Mouse (Mus musculus) brain, embryonic 14.5 days (tissue): ENCODE measurements at regions not wholly inside any gene's neighbourhood (a gene's known extent, or its start where the extent isn't known, plus 50 kb on each side); places are given as distances from the start of the nearest gene placed in this dataset.

Experiments
- CTCF ChIP-seq: fragments of 200-500 bp; IDR thresholded peaks from 2 replicates; pipeline ENCODE4 v1.5.1; 2012; ENCODE audit warnings: inconsistent platforms, mild to moderate bottlenecking, moderate library complexity, borderline replicate concordance; ENCODE audit not compliant: insufficient read depth, insufficient read length; ENCODE audit errors: extremely low read depth
- POLR2A ChIP-seq: fragments of 200-500 bp; IDR thresholded peaks from 2 replicates; pipeline ENCODE4 v1.6.1; 2012; ENCODE audit warnings: mild to moderate bottlenecking, inconsistent platforms, borderline replicate concordance; ENCODE audit not compliant: poor library complexity, insufficient read depth, insufficient read length, severe bottlenecking; ENCODE audit errors: extremely low read depth

GRCm38 (mm10) chr6:95024239-95024638 lies 92.8 kb upstream of the Kbtbd8 start:
- TF ChIP-seq POLR2A: no peak
- no peak for TF ChIP-seq CTCF
